Mouse (Mus musculus) G1E-ER4 (cell line): ENCODE data around the gene Gm10392. TPM values are rescaled to one million over a fixed set of nuclear protein-coding genes. Genes with fewer than 3 reads are reported as not detected.

ENCODE experiments used
- GATA1 ChIP-seq: IDR thresholded peaks from one replicate; pipeline ENCODE4 v1.8.0; 2012; ENCODE audit warnings: low read length, inconsistent platforms
- polyA plus RNA-seq: library from polyadenylated mRNA; stranded (reverse); fragments of >175 nt; gene quantifications from 2 replicates; pipeline ENCODE4 v1.2.3, GENCODE M21; 2012

Gm10392 gene
- polyA plus RNA-seq, 1 experiment: not detected

GRCm38 (mm10) chr11:77486798-77487197, 32.2 kb downstream of the Gm10392 start:
- no peak for TF ChIP-seq GATA1

GRCm38 (mm10) chr11:77485229-77485628, 33.8 kb downstream of the Gm10392 start:
- TF ChIP-seq GATA1: no peak

GRCm38 (mm10) chr11:77483510-77484255, 35.3 kb downstream of the Gm10392 start:
- no peak for TF ChIP-seq GATA1

GRCm38 (mm10) chr11:77483043-77483442, 36.0 kb downstream of the Gm10392 start:
- TF ChIP-seq GATA1: no peak

GRCm38 (mm10) chr11:77476895-77477294, 42.1 kb downstream of the Gm10392 start:
- no peak for TF ChIP-seq GATA1

- TF ChIP-seq GATA1: no peak
Observed at GRCm38 (mm10) chr11:77476216-77476615, 42.8 kb downstream of the Gm10392 start.

GRCm38 (mm10) chr11:77472775-77473174, 46.2 kb downstream of the Gm10392 start:
- TF ChIP-seq GATA1: no peak

- no peak for TF ChIP-seq GATA1
Observed at GRCm38 (mm10) chr11:77471407-77471806, 47.6 kb downstream of the Gm10392 start.

GRCm38 (mm10) chr11:77468397-77468796, 50.6 kb downstream of the Gm10392 start:
- TF ChIP-seq GATA1: no peak

- no peak for TF ChIP-seq GATA1
Observed at GRCm38 (mm10) chr11:77467784-77468183, 51.2 kb downstream of the Gm10392 start.

GRCm38 (mm10) chr11:77467157-77467556, 51.8 kb downstream of the Gm10392 start:
- TF ChIP-seq GATA1: no peak

Other genes starting within 250 kb of the Gm10392 start
- gene Coro6, start 56.8 kb downstream of the Gm10392 start, polyA plus RNA-seq: 0.02 TPM in 1 of 2 replicates, not detected in the other
- gene Ankrd13b, start 29.5 kb downstream of the Gm10392 start, polyA plus RNA-seq: 4.6 and 5.0 TPM in 2 replicates
- gene Git1, start 25.6 kb downstream of the Gm10392 start, polyA plus RNA-seq: 92.9 and 94.7 TPM in 2 replicates
- gene Abhd15, start 4.1 kb downstream of the Gm10392 start, polyA plus RNA-seq: 0.29 and 0.30 TPM in 2 replicates
- gene Trp53i13, start 3.2 kb downstream of the Gm10392 start, polyA plus RNA-seq: 5.1 and 6.8 TPM in 2 replicates
- 2.8 and 3.0 TPM in 2 replicates for gene Taok1, start 88.6 kb upstream of the Gm10392 start, polyA plus RNA-seq
- 29.8 and 35.6 TPM in 2 replicates for gene Nufip2, start 167.0 kb upstream of the Gm10392 start, polyA plus RNA-seq
- gene Cryba1, start 206.1 kb upstream of the Gm10392 start, polyA plus RNA-seq: not detected in 2 replicates
- gene Myo18a, start 244.0 kb upstream of the Gm10392 start, polyA plus RNA-seq: 41.9 and 55.8 TPM in 2 replicates